Mouse (Mus musculus) kidney, adult 2 months (tissue): Measurements from ENCODE around the gene Commd6. TPM values are rescaled to one million over a fixed set of nuclear protein-coding genes. Genes with fewer than 3 reads are reported as not detected.
A peak's percentile ranks its signal among the peaks of the same experiment; 100 is the strongest.

Experiments used
- DNase-seq: peaks from one replicate; pipeline ENCODE4 v3.0.0; 2021
- H3K27ac ChIP-seq: fragments of 200-500 bp; 2 replicates; pipeline ENCODE4 v1.5.1; 2012; ENCODE audit warnings: low read depth, low read length, control low read depth, inconsistent platforms; ENCODE audit not compliant: insufficient read depth
- H3K27me3 ChIP-seq: fragments of 200-500 bp; replicated peaks from 2 replicates; pipeline ENCODE4 v1.6.1; 2012; ENCODE audit warnings: mild to moderate bottlenecking, moderate library complexity, low read length, inconsistent platforms; ENCODE audit not compliant: control insufficient read depth, insufficient read depth
- H3K36me3 ChIP-seq: fragments of 200-500 bp; 2 replicates; pipeline ENCODE4 v1.6.1; 2012; ENCODE audit warnings: mild to moderate bottlenecking, moderate library complexity, low read length, inconsistent platforms; ENCODE audit not compliant: control insufficient read depth, insufficient read depth
- H3K4me1 ChIP-seq: fragments of 200-500 bp; 2 replicates; pipeline ENCODE4 v1.6.1; 2011; ENCODE audit warnings: low read length; ENCODE audit not compliant: control insufficient read depth, insufficient read depth
- H3K4me3 ChIP-seq: fragments of 200-500 bp; 2 replicates; pipeline ENCODE4 v1.5.1; 2011; ENCODE audit warnings: mild to moderate bottlenecking, low read depth, low read length, control low read depth; ENCODE audit not compliant: insufficient read depth
- CTCF ChIP-seq: fragments of 200-500 bp; conservative IDR thresholded peaks from 2 replicates; pipeline ENCODE4 v1.5.1; 2011; ENCODE audit warnings: low read depth, mild to moderate bottlenecking, control low read depth, low read length, moderate library complexity, mixed read lengths; ENCODE audit not compliant: insufficient read depth, insufficient read length
- POLR2A ChIP-seq: fragments of 200-500 bp; IDR thresholded peaks from one replicate; pipeline ENCODE4 v1.6.1; 2011; ENCODE audit warnings: low read depth, low read length, control low read depth
- WGBS: fragments of 180-500 bp; shearing (Covaris S2); methylation state at CpG from one replicate; pipeline ENCODE4 v1.1.7; 2018; 5-methylcytosine and 5-hydroxymethylcytosine counted together
- polyA plus RNA-seq: library from polyadenylated mRNA; depleted of rRNA; stranded (reverse); fragments of >200 nt; gene quantifications from 2 replicates; pipeline ENCODE4 v1.2.3, GENCODE M21; 2012

Commd6 gene
- polyA plus RNA-seq, 1 experiment, result 48.6 TPM

GRCm38 (mm10) chr14:101664274-101664673 lies 23.8 kb upstream of the Commd6 start:
- Histone ChIP-seq H3K27me3 (no peaks in the 10 kb centered on the region), H3K36me3 (no peaks in the 10 kb centered on the region), H3K4me1 (no peaks in the 10 kb centered on the region), H3K27ac (no peak overlapping the region), H3K4me3 (no peak overlapping the region)
- DNase-seq, result no peak
- 92% methylated on average over 3 of the region's 3 CpGs for WGBS
- no peak for TF ChIP-seq CTCF
- TF ChIP-seq POLR2A, result no peak

GRCm38 (mm10) chr14:101661654-101662412 lies 21.3 kb upstream of the Commd6 start:
- Histone ChIP-seq H3K27ac (no peak overlapping the region), H3K27me3 (no peaks in the 10 kb centered on the region), H3K4me3 (no peak overlapping the region), H3K36me3 (no peaks in the 10 kb centered on the region), H3K4me1 (no peaks in the 10 kb centered on the region)
- TF ChIP-seq POLR2A, result no peak
- no peak for TF ChIP-seq CTCF
- no peak for DNase-seq
- 56% methylated on average over 3 of the region's 3 CpGs for WGBS

DNA sequence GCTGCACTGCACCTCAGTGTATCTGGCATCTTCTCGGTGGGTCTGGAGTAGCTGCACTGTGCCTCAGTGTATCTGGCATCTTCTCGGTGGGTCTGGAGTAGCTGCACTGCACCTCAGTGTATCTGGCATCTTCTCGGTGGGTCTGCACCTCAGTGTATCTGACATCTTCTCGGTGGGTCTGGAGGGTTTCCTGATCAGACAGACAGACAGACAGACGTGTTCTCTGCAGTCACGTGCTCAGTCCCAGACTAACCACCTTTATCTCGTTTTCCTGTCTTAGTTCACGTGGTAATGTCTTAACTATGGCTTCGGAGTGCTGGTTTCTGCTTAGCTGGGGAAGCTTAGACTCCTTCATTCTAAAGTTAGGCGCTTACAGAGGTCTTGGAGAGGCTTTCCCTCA lies 15.8 kb upstream of the Commd6 start:
- H3K4me1 ChIP-seq, result peaks cover 3% of the 10 kb centered on the region; the same call in 1 of the 2 replicates
- no peak for DNase-seq
- no peak overlapping the region for H3K4me3 ChIP-seq
- 87% methylated on average over 10 of the region's 10 CpGs for WGBS
- no peak overlapping the region for H3K27ac ChIP-seq
- no peaks in the 10 kb centered on the region for H3K27me3 ChIP-seq
- no peaks in the 10 kb centered on the region for H3K36me3 ChIP-seq
- TF ChIP-seq POLR2A, result no peak
- TF ChIP-seq CTCF, result no peak

DNA sequence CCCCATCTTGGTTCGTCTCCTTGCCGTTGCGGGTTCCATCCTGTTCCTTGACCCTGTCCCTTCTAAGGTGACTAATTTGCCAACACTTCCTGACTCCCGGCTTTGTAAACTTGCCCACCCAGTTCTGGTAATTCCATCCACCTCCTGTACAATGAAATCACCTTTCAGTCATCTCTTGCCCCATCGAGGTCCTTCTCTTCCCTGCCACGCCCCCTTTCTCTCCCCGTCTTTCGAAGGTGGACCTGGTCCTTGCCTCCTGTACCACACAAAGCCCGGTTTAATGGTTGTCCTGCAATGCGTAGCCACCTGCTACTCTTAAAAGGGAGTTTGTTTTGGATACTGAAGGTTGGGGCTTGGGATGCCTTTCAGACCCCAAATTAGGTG lies 14.0 kb upstream of the Commd6 start:
- WGBS, result under 1% methylated on average over 10 of the region's 10 CpGs

DNA sequence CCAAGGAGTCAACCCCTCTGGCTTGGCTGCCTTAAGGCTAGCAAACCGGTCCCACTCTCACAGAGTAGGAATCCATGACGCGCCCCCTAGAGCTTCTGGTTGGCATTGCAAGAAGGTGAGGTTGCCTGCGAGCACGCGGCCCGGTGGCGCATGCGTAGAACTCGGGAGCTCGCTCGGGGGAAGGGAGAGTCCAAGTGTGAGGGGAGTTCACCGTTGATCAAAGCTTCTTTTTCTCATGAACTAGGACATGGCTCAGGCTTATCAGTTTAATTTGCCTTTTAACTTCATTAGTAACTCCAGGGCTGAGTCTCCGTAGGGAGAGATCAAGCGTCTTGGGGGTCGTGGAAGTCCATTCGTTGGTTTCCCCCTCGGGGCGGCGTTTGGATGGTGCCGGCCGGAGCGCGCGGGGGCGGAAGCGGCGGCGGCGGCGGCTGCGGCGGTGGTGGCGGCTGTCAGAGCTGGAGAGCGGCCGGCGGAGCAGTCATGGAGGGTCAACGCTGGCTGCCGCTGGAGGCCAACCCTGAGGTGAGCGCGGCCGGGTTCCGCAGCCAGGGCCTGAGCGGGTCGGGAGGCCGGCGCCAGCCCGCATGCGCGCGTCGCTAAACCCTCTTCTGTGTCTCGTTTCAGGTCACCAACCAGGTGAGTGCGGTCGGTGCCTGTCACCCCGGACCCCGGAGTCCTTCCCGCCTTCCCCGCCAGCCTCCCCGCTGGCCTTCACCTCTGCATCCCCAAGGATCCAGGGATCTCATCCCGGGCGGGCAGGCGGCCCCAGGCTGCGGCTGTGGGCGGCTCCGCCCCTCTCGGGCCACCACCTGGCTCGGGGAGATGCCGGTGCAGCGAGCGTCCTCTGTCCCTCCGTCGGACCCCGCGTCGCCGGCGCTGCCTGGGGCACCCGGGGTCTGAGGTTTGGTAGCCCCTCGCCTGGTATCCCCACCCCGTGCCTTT lies 13.4 kb upstream of the Commd6 start, which contains the start of gene Uchl3:
Uchl3 (plus strand) TSS at position 387 of the 945 bp plus-strand sequence.
- Histone ChIP-seq H3K4me3 (peak within 1 kb of the TSS; percentile 96), H3K27ac (peak within 1 kb of the TSS; percentile 89), H3K4me1 (peaks cover 3% of the 10 kb centered on the region; the same call in 1 of the 2 replicates), H3K27me3 (no peaks in the 10 kb centered on the region), H3K36me3 (no peaks in the 10 kb centered on the region)
- WGBS, result 1% methylated on average over 81 of the region's 81 CpGs
- peak; percentile 96 for DNase-seq
- TF ChIP-seq CTCF (peak; percentile 91), POLR2A (no peak)

More for the DNA sequence above, 14.0 kb upstream of the Commd6 start:
- TF ChIP-seq CTCF (no peak), POLR2A (no peak)
- no peak overlapping the region for H3K27ac ChIP-seq
- H3K4me1 ChIP-seq, result peaks cover 3% of the 10 kb centered on the region; the same call in 1 of the 2 replicates
- no peaks in the 10 kb centered on the region for H3K36me3 ChIP-seq
- H3K4me3 ChIP-seq, result peak overlapping the region; percentile 96
- no peak for DNase-seq
- H3K27me3 ChIP-seq, result no peaks in the 10 kb centered on the region

- peaks cover 3% of the 10 kb centered on the region; the same call in 1 of the 2 replicates for H3K4me1 ChIP-seq
- 75% methylated on average over 6 of the region's 6 CpGs for WGBS
- no peaks in the 10 kb centered on the region for H3K27me3 ChIP-seq
- no peak overlapping the region for H3K27ac ChIP-seq
- peak; percentile 8 for DNase-seq
- TF ChIP-seq POLR2A (no peak), CTCF (no peak)
- H3K4me3 ChIP-seq, result no peak overlapping the region
- H3K36me3 ChIP-seq, result no peaks in the 10 kb centered on the region
These were observed 12.1 kb upstream of the Commd6 start for GRCm38 (mm10) chr14:101652571-101652970.

DNA sequence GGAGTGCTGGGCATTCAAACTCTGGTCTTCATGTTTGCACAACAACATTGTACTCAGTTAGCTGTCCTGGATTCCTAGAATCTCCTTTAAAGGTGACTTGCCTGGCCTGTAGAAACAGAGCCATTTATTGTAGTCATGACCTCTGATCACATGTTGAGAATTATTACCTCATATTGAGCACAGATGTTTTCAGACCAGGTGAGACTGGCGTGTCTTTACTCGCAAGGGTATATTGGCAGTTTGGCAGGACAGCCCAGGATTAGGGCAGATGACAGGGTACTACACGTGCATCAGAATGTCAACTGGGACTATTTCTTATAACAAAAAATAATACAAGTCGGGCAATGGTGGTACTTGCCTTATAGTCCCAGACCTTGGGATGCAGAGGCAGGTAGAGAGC lies 10.1 kb upstream of the Commd6 start:
- H3K4me3 ChIP-seq, result no peak overlapping the region
- H3K4me1 ChIP-seq, result peaks cover 3% of the 10 kb centered on the region; the same call in 1 of the 2 replicates
- no peaks in the 10 kb centered on the region for H3K36me3 ChIP-seq
- no peaks in the 10 kb centered on the region for H3K27me3 ChIP-seq
- 87% methylated on average over 4 of the region's 4 CpGs for WGBS
- TF ChIP-seq POLR2A (no peak), CTCF (no peak)
- no peak overlapping the region for H3K27ac ChIP-seq
- no peak for DNase-seq
